Mouse (Mus musculus) megakaryocyte-erythroid progenitor cell, adult 5-6 weeks (primary cell): ENCODE results near the gene N4bp2. TPM values are rescaled to one million over a fixed set of nuclear protein-coding genes. Genes with fewer than 3 reads are reported as not detected.

Experiments used
- ATAC-seq: replicated peaks from 2 replicates; pipeline ENCODE4 v1.8.0; 2016; ENCODE audit warnings: mild to moderate bottlenecking, inconsistent platforms; ENCODE audit not compliant: severe bottlenecking, poor library complexity, low FRiP score, low TSS enrichment
- total RNA-seq, 2 experiments: library from RNA; stranded (forward) in 1 of 2; stranded (reverse) in 1 of 2; fragments of 200-1000, 215-1000 nt in 1 of 2; fragments of >200 nt in 1 of 2; fragmentation: Nextera tagmentation in 1 of 2; gene quantifications; 2 replicates each; pipeline ENCODE4 v1.2.3; 2014 to 2017

The N4bp2 gene
- total RNA-seq, 2 experiments from 2014 or later: 21.0 to 38.8 TPM

DNA sequence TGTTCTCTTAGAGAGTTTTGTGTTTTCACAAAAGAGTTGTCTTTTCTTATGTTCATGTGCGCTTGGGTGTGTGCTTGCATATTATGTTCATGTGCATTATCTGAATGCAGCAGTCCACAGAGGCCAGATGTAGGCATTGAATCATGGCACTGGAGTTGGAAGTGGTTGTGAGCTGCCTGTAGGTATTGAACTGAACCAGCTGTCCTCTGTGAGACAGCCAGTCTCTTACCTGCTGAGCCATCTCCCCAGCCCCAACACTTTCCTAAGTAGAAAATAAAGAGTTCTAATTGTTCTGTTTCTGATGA lies 32.6 kb downstream of the N4bp2 start:
- peak; percentile 69 for ATAC-seq

DNA sequence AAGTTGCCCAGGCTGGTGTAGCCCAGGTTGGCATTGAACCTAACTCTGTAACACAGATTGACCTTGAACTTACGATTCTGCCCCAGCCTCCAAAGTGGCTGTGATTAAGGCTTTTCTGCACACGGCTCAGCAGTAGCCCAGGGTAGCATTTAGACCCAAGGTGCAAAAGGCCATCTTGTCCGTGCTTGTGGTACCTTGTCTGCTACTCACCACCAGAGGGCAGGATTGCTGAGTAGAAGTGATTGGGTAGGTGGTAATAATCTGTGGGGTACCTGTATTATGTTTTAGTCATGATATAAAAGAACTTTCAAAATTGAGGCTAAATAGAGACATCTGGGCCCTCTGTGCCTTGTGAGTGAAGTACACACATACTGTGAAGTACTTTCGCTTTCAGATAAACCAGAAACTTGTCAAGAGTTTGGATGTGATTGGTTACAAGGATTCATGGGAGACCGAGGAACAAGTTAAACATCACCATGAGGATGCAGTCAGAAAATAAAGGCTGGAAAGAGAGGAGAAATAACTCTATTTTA lies 60.3 kb downstream of the N4bp2 start:
- peak; percentile 88 for ATAC-seq

- no peak for ATAC-seq
These were observed 63.2 kb downstream of the N4bp2 start for GRCm38 (mm10) chr5:65826476-65826875.

DNA sequence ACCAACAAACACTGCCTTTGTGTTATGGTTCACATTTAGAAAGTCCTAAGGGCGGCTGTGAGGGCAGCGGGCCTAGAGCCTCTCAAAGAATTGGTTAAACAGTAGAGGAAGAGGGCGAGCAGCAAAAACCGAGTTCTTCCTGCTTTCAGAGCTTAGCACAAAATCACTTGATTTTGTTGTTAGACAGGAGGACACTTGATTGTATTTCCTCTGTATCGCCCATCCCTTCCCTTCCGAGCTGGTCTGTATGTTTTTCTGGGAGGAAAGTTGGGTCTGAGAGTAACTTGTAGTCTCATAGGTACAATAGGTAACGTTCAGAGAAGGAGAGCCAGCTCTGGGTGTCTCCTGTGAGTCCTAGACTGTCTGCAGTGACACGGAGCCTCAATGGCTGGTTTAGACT lies 63.8 kb downstream of the N4bp2 start:
- no peak for ATAC-seq

- no peak for ATAC-seq
These were observed 64.9 kb downstream of the N4bp2 start for GRCm38 (mm10) chr5:65828261-65828660.

DNA sequence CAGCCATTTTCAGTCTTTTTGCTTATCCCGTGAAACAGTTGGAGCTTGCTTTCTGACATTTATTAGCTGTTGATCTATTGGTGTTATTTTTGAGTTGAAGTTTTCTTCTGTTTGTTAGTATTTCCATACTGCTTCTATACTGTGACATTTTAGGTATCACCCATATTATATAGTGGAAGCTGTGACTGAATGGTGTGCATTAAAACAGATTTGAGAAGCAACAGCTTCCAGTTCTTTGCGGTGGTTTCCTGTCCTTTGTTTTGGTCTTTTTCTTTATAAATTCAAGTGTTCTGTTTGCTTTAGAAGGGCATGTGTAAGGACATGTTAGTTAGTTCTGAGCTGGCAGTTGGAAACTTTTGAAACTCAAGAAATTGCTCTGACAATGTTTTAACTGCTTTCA lies 65.7 kb downstream of the N4bp2 start:
- no peak for ATAC-seq

- ATAC-seq: peak; percentile 61
These were observed 68.7 kb downstream of the N4bp2 start for GRCm38 (mm10) chr5:65831917-65832618.

- no peak for ATAC-seq
These were observed 69.8 kb downstream of the N4bp2 start for GRCm38 (mm10) chr5:65833092-65833491.

DNA sequence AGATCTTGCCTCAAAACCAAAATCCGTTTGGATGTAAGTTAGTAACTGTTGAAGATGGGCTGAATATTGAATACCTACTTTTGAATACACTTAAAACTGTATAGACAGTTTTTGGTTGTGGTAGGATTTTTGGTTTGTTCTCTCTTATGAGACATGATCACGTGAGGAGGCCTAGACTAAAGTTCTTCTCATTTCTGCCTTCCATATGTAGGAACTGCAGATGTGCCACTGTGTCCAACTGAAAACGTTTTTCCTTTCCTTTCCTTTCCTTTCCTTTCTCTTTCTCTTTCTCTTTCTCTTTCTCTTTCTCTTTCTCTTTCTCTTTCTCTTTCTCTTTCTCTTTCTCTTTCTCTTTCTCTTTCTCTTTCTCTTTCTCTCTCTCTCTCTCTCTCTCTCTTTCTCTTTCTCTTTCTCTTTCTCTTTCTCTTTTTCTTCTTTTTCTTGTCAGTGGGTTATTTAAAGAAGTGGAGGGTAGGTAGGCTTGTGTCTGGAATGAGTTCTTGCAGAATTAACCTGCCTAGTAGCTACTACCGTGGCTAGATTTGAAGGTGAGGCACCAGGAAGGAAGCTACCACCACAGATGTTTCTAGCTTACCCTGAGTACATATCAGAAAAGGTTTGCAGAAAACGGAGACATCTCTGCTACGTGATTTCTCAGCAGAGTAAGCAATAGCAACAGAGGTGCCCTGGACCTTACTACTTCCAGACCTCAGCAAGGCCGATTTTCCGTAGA lies 70.6 kb downstream of the N4bp2 start:
- no peak for ATAC-seq

GRCm38 (mm10) chr5:65838053-65838452 lies 74.7 kb downstream of the N4bp2 start:
- no peak for ATAC-seq

DNA sequence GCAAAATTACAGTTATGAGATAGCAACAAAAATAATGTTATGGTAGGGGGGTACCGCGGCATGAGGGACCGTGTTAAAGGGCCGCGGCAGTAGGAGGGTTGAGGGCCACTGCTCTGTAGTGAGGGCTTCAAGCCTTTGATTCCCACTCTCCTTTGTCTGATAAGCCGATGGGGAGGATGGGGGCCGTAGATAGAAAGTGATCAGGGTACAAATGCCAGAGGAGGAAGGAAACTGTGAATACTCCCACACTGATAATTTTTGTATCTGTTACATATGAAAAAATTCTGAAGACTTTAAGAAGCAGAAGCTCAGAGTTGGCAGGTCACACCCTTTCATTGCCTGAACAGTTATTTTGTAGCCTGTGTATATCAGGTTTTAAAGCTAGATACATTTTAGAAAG lies 79.6 kb downstream of the N4bp2 start:
- ATAC-seq: peak; percentile 72

- no peak for ATAC-seq
These were observed 83.2 kb downstream of the N4bp2 start for GRCm38 (mm10) chr5:65846534-65846933.

- ATAC-seq: no peak
These were observed 83.6 kb downstream of the N4bp2 start for GRCm38 (mm10) chr5:65846958-65847357.

GRCm38 (mm10) chr5:65847656-65848055 lies 84.3 kb downstream of the N4bp2 start:
- ATAC-seq: no peak

DNA sequence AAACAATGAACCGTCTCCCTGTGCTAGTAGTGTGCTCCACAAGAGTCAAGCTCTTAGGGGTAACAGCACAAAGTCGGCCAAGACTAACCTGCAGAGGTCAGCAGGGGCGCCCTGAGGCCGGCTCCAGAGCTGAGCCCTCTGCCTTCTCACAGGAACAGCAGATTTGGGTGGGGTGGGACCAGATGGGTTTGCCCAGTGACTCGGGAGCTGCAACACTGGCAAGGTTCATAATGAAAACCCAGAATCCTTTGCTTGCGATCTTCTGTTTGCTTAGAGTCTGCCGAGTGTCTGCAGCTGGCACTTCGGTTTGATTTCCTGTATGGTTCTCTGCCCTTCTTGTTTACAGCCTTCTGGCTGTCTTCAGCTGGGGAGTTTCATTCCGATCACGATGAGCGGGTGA lies 87.4 kb downstream of the N4bp2 start:
- ATAC-seq: peak; percentile 87

DNA sequence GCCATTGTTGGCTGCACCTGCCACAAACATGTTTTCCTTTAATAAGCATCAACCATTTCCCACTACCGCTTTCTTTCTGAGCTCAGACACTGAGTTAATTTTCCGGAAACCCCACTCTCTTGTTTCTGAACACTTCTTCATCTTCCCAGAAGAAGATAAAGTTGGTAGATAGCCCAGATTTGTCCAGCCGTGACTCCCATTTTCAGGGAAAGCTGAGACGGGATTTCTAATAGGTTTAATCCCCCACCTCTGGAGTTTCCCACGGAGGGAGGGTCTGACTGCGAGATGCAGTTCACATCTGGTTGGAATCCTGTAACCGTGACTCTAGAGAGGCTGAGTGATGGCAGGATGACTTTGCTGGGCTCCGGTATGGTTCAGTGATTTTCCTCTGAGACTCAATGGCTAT lies 91.5 kb downstream of the N4bp2 start:
- ATAC-seq: no peak

DNA sequence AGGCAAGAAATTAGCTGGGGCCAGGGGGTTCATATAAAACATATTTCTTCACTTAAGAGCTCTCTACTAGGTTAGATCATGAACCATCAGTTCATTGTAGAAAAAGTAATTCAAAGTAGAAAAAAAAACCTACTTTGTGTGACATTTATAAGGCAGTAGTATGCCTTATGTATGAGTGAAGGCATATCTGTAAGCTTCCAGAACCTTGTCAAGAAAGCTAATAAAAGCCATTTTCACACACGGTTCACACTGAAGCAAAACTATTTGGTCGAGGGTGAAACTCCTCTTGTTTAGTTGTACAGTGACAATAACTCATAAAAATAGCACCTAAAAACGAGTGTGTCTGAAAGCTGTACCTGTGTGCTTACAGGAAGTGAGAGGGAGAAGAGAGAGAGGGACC lies 92.2 kb downstream of the N4bp2 start:
- no peak for ATAC-seq

GRCm38 (mm10) chr5:65856591-65857411 lies 93.5 kb downstream of the N4bp2 start:
- ATAC-seq: no peak

DNA sequence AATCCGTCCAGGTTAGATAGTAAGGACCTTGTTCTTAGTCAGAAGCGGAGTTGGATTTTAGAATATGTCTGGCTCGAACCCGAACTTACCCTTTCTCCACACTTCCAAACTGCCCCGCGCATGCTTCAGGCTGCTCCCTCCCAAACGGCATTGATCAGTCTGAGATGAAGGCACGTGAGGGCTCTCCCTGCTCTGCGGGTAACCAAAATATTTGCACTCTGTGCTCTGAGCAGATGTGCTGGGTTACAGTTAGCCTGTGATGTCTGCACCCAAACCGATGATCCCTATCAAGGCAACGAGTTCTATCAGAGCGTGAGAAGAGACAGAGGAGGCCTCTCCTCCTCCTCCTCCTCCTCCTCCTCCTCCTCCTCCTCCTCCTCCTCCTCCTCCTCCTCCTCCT lies 94.6 kb downstream of the N4bp2 start:
- ATAC-seq: peak; percentile 80

- ATAC-seq: no peak
These were observed 95.0 kb downstream of the N4bp2 start for GRCm38 (mm10) chr5:65858355-65858754.
